Mouse (Mus musculus) neural tube, embryonic 14.5 days (tissue): ENCODE measurements around the gene Dnal4. TPM values are rescaled to one million over a fixed set of nuclear protein-coding genes. Genes with fewer than 3 reads are reported as not detected.

Experiments
- ATAC-seq: fragments of 200-750 bp; cut with Nextera tagmentation; 2 replicates; pipeline ENCODE4 v1.8.0; 2017; ENCODE audit warnings: low read depth, mild to moderate bottlenecking, moderate TSS enrichment, moderate library complexity
- H3K27ac ChIP-seq: fragments of 300-500 bp; sonication (generic); 2 replicates; pipeline ENCODE4 v1.5.1; 2014; ENCODE audit warnings: low read depth, mild to moderate bottlenecking, control low read depth, low read length, moderate library complexity, mixed read lengths
- H3K27me3 ChIP-seq: fragments of 300-500 bp; sonication (generic); 2 replicates; pipeline ENCODE4 v1.6.1; 2014; ENCODE audit warnings: low read length; ENCODE audit not compliant: control insufficient read depth, insufficient read depth
- H3K36me3 ChIP-seq: fragments of 300-500 bp; sonication (generic); 2 replicates; pipeline ENCODE4 v1.6.1; 2014; ENCODE audit warnings: low read length, mixed read lengths; ENCODE audit not compliant: control insufficient read depth, insufficient read depth
- H3K4me1 ChIP-seq: fragments of 300-500 bp; sonication (generic); 2 replicates; pipeline ENCODE4 v1.6.1; 2014; ENCODE audit warnings: low read length; ENCODE audit not compliant: control insufficient read depth, insufficient read depth
- H3K4me2 ChIP-seq: fragments of 300-500 bp; sonication (generic); 2 replicates; pipeline ENCODE4 v1.6.1; 2014; ENCODE audit warnings: mild to moderate bottlenecking, low read depth, low read length, control low read depth
- H3K4me3 ChIP-seq: fragments of 300-500 bp; sonication (generic); 2 replicates; pipeline ENCODE4 v1.5.1; 2014; ENCODE audit warnings: low read depth, low read length, control low read depth, mixed read lengths
- H3K9ac ChIP-seq: fragments of 300-500 bp; sonication (generic); replicated peaks from 2 replicates; pipeline ENCODE4 v1.6.1; 2014; ENCODE audit warnings: low read depth, mild to moderate bottlenecking, control low read depth, low read length, mixed read lengths
- H3K9me3 ChIP-seq: fragments of 300-500 bp; sonication (generic); 2 replicates; pipeline ENCODE4 v1.6.1; 2016; ENCODE audit warnings: low read length; ENCODE audit not compliant: control insufficient read depth
- WGBS: fragments of 180-500 bp; shearing (Covaris S2); extraction: QIAGEN DNeasy Blood & Tissue Kit; methylation state at CpG from one replicate; pipeline ENCODE4 v1.1.7; 2014; 5-methylcytosine and 5-hydroxymethylcytosine counted together
- polyA plus RNA-seq: library from polyadenylated mRNA; unstranded; fragments of >200 nt; fragmentation: Nextera tagmentation; extraction: Ambion mirVana; gene quantifications from 2 replicates; pipeline ENCODE4 v1.2.1, GENCODE M21; 2014

The Dnal4 gene
- polyA plus RNA-seq, 1 experiment from 2014 or later = 62.2 TPM

DNA sequence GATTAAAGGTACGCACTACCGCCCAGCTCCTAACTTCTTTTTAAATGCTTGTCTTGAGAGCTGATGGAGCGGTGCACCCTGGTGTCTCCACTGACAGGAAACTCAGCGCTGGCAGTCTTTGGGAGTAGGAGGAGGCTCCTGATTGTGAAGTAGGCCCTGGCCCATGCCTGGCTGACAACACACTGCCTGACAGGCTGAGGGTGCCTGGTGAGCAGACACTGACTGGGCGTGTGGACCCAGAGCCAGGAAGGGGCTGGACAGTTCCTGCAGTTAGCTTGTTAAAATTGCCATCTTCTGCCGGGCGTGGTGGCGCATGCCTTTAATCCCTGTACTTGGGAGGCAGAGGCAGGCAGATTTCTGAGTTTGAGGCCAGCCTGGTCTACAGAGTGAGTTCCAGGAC is 27.4 kb downstream of the Dnal4 start:
- Histone ChIP-seq H3K4me1 (no peaks in the 10 kb centered on the region), H3K4me3 (no peak overlapping the region), H3K4me2 (no peak overlapping the region), H3K27me3 (no peaks in the 10 kb centered on the region), H3K9ac (no peak overlapping the region), H3K27ac (no peak overlapping the region), H3K9me3 (no peaks in the 10 kb centered on the region), H3K36me3 (no peaks in the 10 kb centered on the region)
- no peak for ATAC-seq
- 90% methylated on average over 8 of the region's 8 CpGs for WGBS

- Histone ChIP-seq H3K4me2 (no peak overlapping the region), H3K4me3 (no peak overlapping the region), H3K9me3 (no peaks in the 10 kb centered on the region), H3K27me3 (no peaks in the 10 kb centered on the region), H3K27ac (no peak overlapping the region), H3K9ac (no peak overlapping the region), H3K4me1 (no peaks in the 10 kb centered on the region), H3K36me3 (no peaks in the 10 kb centered on the region)
- no peak for ATAC-seq
- 95% methylated on average over 7 of the region's 7 CpGs for WGBS
Measured at GRCm38 (mm10) chr15:79749162-79749561, 28.5 kb downstream of the Dnal4 start.

GRCm38 (mm10) chr15:79747998-79748397 is 29.7 kb downstream of the Dnal4 start:
- no peak overlapping the region for H3K27ac ChIP-seq
- H3K36me3 ChIP-seq = no peaks in the 10 kb centered on the region
- 62% methylated on average over 11 of the region's 11 CpGs for WGBS
- no peak for ATAC-seq
- H3K9me3 ChIP-seq = no peaks in the 10 kb centered on the region
- H3K4me3 ChIP-seq = no peak overlapping the region
- H3K9ac ChIP-seq = no peak overlapping the region
- H3K4me1 ChIP-seq = no peaks in the 10 kb centered on the region
- H3K4me2 ChIP-seq = no peak overlapping the region; the same call in 1 of the 2 replicates
- H3K27me3 ChIP-seq = no peaks in the 10 kb centered on the region

DNA sequence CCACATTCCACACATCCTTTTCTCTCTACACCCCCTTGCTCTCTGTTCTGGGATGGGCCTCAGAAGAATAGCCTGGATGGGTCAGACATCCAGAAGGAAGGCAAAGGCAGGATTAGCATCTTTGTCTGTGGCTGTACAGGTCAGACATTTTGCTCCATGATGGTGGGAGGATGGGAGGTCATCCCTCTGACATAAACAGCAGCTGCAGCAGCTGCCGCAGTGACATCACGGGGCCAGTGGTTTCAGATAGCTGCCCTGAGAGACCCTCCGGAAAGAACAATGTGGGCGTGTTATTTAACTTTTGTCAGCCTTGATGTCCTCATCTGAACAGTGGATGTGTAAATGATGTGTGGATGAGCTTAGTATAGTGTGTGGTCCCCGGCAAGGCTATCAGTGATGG is 31.8 kb downstream of the Dnal4 start:
- Histone ChIP-seq H3K9me3 (no peaks in the 10 kb centered on the region), H3K4me2 (no peak overlapping the region)
- 88% methylated on average over 5 of the region's 5 CpGs for WGBS

DNA sequence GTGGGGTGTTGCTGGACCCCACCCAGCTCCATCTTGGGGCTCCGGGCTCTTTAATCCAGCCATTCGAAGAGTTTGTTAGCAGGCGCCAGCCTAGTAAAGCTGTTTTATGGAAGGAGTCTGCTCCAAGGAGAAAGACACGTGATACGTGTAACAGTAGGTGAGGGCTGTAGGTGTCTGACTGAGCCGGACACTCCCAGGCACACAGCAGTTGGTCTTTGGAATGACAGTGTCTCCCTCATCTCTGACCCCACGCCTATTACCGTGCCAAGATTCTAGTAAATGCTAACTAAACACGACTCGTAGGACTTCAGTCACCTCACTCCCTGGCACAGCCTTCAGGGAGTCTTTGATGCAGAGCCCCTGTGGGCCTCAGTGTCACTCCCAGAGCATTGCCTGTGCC is 32.3 kb downstream of the Dnal4 start:
- Histone ChIP-seq H3K9ac (no peak overlapping the region), H3K9me3 (no peaks in the 10 kb centered on the region), H3K27me3 (no peaks in the 10 kb centered on the region), H3K4me2 (no peak overlapping the region), H3K36me3 (no peaks in the 10 kb centered on the region), H3K27ac (no peak overlapping the region), H3K4me3 (no peak overlapping the region), H3K4me1 (peaks cover 13% of the 10 kb centered on the region)
- ATAC-seq = no peak
- 88% methylated on average over 10 of the region's 10 CpGs for WGBS

More for the DNA sequence above, 31.8 kb downstream of the Dnal4 start:
- Histone ChIP-seq H3K4me1 (peaks cover 7% of the 10 kb centered on the region), H3K36me3 (no peaks in the 10 kb centered on the region), H3K4me3 (no peak overlapping the region), H3K9ac (no peak overlapping the region), H3K27ac (no peak overlapping the region), H3K27me3 (no peaks in the 10 kb centered on the region)
- ATAC-seq = no peak

DNA sequence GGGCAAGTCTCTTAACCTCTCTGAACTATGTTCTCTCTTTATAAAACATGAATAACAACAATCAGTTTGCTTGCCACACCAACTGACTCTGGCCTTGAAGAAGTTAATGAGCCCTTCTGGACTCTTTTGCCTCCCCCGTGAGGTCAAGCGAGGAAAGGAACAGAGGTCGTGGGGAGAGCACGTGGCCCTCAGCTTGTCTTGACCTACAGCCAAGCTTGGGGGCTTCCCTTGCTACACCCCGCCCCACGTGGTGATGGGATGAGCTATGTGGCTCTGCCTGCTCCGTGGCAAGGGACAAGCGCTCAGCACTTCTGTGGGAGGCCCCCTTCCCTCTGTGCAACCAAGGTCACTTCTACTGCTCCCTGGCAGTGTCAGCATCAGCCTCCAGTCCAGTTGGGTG is 32.9 kb downstream of the Dnal4 start:
- no peak overlapping the region for H3K27ac ChIP-seq
- H3K4me1 ChIP-seq = peaks cover 13% of the 10 kb centered on the region
- H3K4me2 ChIP-seq = no peak overlapping the region
- no peak for ATAC-seq
- no peaks in the 10 kb centered on the region for H3K27me3 ChIP-seq
- no peaks in the 10 kb centered on the region for H3K9me3 ChIP-seq
- no peaks in the 10 kb centered on the region for H3K36me3 ChIP-seq
- 84% methylated on average over 8 of the region's 8 CpGs for WGBS
- no peak overlapping the region for H3K4me3 ChIP-seq
- no peak overlapping the region for H3K9ac ChIP-seq

GRCm38 (mm10) chr15:79744001-79744400 is 33.6 kb downstream of the Dnal4 start:
- H3K9ac ChIP-seq = no peak overlapping the region
- H3K4me3 ChIP-seq = no peak overlapping the region
- H3K36me3 ChIP-seq = 0 out of 2 replicates have a peak, but pooled peaks cover 1% of the 10 kb centered on the region
- H3K4me2 ChIP-seq = no peak overlapping the region
- peaks cover 13% of the 10 kb centered on the region for H3K4me1 ChIP-seq
- no peak for ATAC-seq
- no peaks in the 10 kb centered on the region for H3K9me3 ChIP-seq
- no peaks in the 10 kb centered on the region for H3K27me3 ChIP-seq
- WGBS = 96% methylated on average over 11 of the region's 11 CpGs
- H3K27ac ChIP-seq = no peak overlapping the region

- H3K9ac ChIP-seq = peak overlapping the region; percentile 91
- H3K36me3 ChIP-seq = peaks cover 15% of the 10 kb centered on the region
- H3K4me1 ChIP-seq = peaks cover 13% of the 10 kb centered on the region
- WGBS = 0% methylated on average over 23 of the region's 23 CpGs
- no peak; the same call in 1 of the 2 replicates for ATAC-seq
- no peaks in the 10 kb centered on the region for H3K9me3 ChIP-seq
- no peaks in the 10 kb centered on the region for H3K27me3 ChIP-seq
- H3K4me3 ChIP-seq = peak overlapping the region; percentile 95
- H3K4me2 ChIP-seq = peak overlapping the region; percentile 86
- H3K27ac ChIP-seq = 0 out of 2 replicates have a peak overlapping the region, but pooled peaks have one; percentile 64
Measured at GRCm38 (mm10) chr15:79742706-79743023, 35.0 kb downstream of the Dnal4 start.

DNA sequence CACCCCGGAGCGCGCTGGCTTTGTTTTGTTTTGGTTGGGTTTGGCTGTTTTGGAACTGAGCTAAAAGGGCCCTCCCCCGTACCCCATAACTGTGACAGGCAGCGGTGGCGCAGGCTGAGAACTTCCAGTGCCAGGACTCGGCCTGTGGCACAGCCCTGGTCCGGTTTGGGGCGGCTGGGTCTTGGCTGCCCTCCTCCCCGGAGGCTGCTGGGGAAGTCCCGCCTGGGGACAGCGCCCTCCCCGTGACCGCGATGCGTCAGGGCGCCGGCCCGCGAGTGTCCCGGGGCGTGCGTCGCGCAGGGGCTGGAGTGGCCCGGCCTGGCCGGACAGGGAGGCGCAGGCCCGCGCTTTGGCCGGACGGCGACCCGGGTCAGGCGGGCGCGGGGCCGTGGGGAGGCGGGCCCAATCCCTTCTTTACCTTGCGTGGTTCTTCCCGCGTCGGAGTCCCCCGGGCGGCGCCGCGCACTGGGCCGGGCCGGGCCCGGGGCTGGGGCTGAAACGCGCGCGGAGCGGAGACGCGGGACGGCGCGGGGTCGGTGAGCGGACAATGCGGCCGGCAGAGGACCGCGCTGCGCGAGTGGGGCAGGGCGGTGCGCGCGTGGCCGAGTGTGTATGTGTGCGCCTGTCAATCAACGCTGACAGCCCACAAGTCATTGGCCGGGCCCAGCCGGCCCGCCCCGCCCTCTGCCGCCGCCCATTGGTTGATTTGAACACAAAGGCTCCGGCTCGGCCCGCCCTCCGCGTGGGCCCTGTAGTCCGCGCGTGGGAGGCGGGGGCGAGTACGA is 35.5 kb downstream of the Dnal4 start, which contains the start of gene Sun2:
Gene Sun2, minus strand, starts transcription at position 616 of the 785 bp plus-strand sequence.
- Histone ChIP-seq H3K4me1 (peaks cover 13% of the 10 kb centered on the region), H3K4me2 (peak within 1 kb of the TSS; percentile 86), H3K36me3 (peaks cover 20% of the 10 kb centered on the region), H3K9me3 (no peaks in the 10 kb centered on the region), H3K27me3 (no peaks in the 10 kb centered on the region), H3K4me3 (peak within 1 kb of the TSS; percentile 95), H3K9ac (peak within 1 kb of the TSS; percentile 91), H3K27ac (peak within 1 kb of the TSS; percentile 64)
- ATAC-seq = peak; percentile 95
- WGBS = under 1% methylated on average over 78 of the region's 93 CpGs
